Mouse (Mus musculus) olfactory bulb, adult 2 months (tissue): ENCODE data around the gene Impdh1.

Source experiments
- CTCF ChIP-seq: fragments of 200-500 bp; IDR thresholded peaks from 2 replicates; pipeline ENCODE4 v1.5.1; 2012; ENCODE audit warnings: low read depth, mild to moderate bottlenecking, low read length, moderate library complexity; ENCODE audit not compliant: insufficient read depth
- POLR2A ChIP-seq: fragments of 200-500 bp; IDR thresholded peaks from 2 replicates; pipeline ENCODE4 v1.6.1; 2012; ENCODE audit warnings: mild to moderate bottlenecking, low read depth, low read length, moderate library complexity; ENCODE audit not compliant: insufficient read depth

DNA sequence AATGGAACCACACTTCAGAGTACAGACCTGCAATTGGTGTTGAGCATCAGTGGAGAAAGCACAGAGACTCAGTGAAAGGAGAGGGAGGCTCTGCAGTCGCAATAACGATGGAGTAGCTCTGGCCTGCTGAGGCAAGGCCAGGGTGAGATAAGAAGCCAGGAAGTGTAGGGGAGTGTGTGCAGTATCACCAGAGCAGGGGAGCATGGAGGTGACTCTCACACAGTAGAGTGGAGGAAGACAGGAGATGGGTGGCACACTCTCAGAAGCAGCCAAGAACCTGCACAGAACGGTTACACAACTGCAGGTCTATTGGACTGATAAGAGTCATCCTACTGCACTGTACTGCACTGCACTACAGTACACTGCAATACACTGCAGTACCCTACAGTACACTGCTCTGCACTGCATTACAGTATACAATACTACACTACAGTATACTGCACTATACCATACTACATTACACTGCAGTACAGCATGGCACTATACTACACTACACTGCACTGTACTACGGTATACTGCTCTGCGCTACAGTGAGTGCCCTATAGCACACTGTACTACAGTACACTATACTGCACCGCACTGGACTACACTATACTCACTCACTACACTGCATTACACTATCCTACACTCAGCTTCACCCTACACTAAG, 13.2 kb upstream of the Impdh1 start:
- TF ChIP-seq POLR2A (no peak), CTCF (no peak)
